Mouse (Mus musculus) hindbrain, embryonic 11.5 days (tissue): ENCODE measurements around the gene Kirrel. TPM values are rescaled to one million over a fixed set of nuclear protein-coding genes. Genes with fewer than 3 reads are reported as not detected.

Experiments used
- ATAC-seq: fragments of 200-750 bp; cut with Nextera tagmentation; 2 replicates; pipeline ENCODE4 v1.8.0; 2017; ENCODE audit warnings: mild to moderate bottlenecking, moderate TSS enrichment, moderate library complexity; ENCODE audit not compliant: low FRiP score
- DNase-seq: peaks from one replicate; pipeline ENCODE4 v3.0.0-alpha.2; 2015; ENCODE audit warnings: low spot score
- H3K27ac ChIP-seq: fragments of 300-500 bp; sonication (generic); 2 replicates; pipeline ENCODE4 v1.5.1; 2014; ENCODE audit warnings: mild to moderate bottlenecking, low read depth, low read length
- H3K27me3 ChIP-seq: fragments of 300-500 bp; sonication (generic); 2 replicates; pipeline ENCODE4 v1.6.1; 2014; ENCODE audit warnings: mild to moderate bottlenecking, low read length, moderate library complexity, mixed read lengths; ENCODE audit not compliant: control insufficient read depth, insufficient read depth
- H3K36me3 ChIP-seq: fragments of 300-500 bp; sonication (generic); 2 replicates; pipeline ENCODE4 v1.6.1; 2014; ENCODE audit warnings: mild to moderate bottlenecking, low read length, moderate library complexity, mixed read lengths; ENCODE audit not compliant: control insufficient read depth, insufficient read depth
- H3K4me1 ChIP-seq: fragments of 300-500 bp; sonication (generic); replicated peaks from 2 replicates; pipeline ENCODE4 v1.6.1; 2014; ENCODE audit warnings: low read length, mixed read lengths; ENCODE audit not compliant: control insufficient read depth, insufficient read depth
- H3K4me2 ChIP-seq: fragments of 300-500 bp; sonication (generic); replicated peaks from 2 replicates; pipeline ENCODE4 v1.6.1; 2014; ENCODE audit warnings: mild to moderate bottlenecking, low read depth, low read length
- H3K4me3 ChIP-seq: fragments of 300-500 bp; sonication (generic); 2 replicates; pipeline ENCODE4 v1.5.1; 2014; ENCODE audit warnings: low read depth, low read length
- H3K9ac ChIP-seq: fragments of 300-500 bp; sonication (generic); 2 replicates; pipeline ENCODE4 v1.6.1; 2014; ENCODE audit warnings: low read depth, low read length
- H3K9me3 ChIP-seq: fragments of 300-500 bp; sonication (generic); 2 replicates; pipeline ENCODE4 v1.6.1; 2016; ENCODE audit warnings: low read length; ENCODE audit not compliant: control insufficient read depth
- WGBS: fragments of 180-500 bp; shearing (Covaris S2); extraction: QIAGEN DNeasy Blood & Tissue Kit; methylation state at CpG from one replicate; pipeline ENCODE4 v1.1.7; 2014; 5-methylcytosine and 5-hydroxymethylcytosine counted together
- polyA plus RNA-seq: library from polyadenylated mRNA; unstranded; fragments of >200 nt; fragmentation: Nextera tagmentation; extraction: Ambion mirVana; gene quantifications from 2 replicates; pipeline ENCODE4 v1.2.1, GENCODE M21; 2014

Kirrel gene
- 7.3 and 11.5 TPM in 2 replicates for polyA plus RNA-seq

- peak; percentile 89 for ATAC-seq
- H3K4me1 ChIP-seq, result peaks cover 5% of the 10 kb centered on the region
- peak within 1 kb of the TSS; percentile 89 for H3K9ac ChIP-seq
- peak within 1 kb of the TSS; percentile 76 for H3K4me2 ChIP-seq
- H3K36me3 ChIP-seq, result no peaks in the 10 kb centered on the region
- H3K27me3 ChIP-seq, result no peaks in the 10 kb centered on the region
- peak within 1 kb of the TSS; percentile 75 for H3K27ac ChIP-seq
- H3K9me3 ChIP-seq, result no peaks in the 10 kb centered on the region
- peak within 1 kb of the TSS; percentile 72 for H3K4me3 ChIP-seq
- peak; percentile 89 for DNase-seq
- under 1% methylated on average over 42 of the region's 45 CpGs for WGBS
These were observed at the start of gene Kirrel for GRCm38 (mm10) chr3:87174096-87174768. Gene Kirrel, minus strand, starts transcription at chr3:87174747.

DNA sequence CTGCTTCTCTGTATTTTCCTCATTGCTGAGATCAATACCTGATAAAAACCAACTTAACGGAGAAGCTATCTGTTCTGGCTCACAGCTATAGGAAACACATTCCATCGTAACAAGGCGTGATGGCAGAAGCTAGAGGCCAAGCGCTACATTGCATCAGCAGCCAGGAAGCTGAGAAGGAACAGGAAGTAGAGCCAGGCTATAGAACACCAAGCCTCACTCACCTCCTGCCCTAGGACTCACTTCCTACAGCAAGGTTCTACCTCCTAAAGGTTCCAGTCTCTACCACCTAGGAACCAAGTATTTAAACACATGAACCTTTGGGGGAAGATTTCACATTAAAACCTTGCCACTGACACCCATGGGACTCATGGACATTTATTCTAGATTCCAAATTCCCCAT, 49.1 kb upstream of the Kirrel start:
- Histone ChIP-seq H3K9ac (no peak overlapping the region), H3K4me1 (no peaks in the 10 kb centered on the region), H3K9me3 (no peaks in the 10 kb centered on the region), H3K36me3 (no peaks in the 10 kb centered on the region), H3K4me2 (no peak overlapping the region), H3K27me3 (no peaks in the 10 kb centered on the region), H3K27ac (no peak overlapping the region), H3K4me3 (no peak overlapping the region)
- DNase-seq, result no peak
- ATAC-seq, result no peak
- 95% methylated on average over 4 of the region's 4 CpGs for WGBS

DNA sequence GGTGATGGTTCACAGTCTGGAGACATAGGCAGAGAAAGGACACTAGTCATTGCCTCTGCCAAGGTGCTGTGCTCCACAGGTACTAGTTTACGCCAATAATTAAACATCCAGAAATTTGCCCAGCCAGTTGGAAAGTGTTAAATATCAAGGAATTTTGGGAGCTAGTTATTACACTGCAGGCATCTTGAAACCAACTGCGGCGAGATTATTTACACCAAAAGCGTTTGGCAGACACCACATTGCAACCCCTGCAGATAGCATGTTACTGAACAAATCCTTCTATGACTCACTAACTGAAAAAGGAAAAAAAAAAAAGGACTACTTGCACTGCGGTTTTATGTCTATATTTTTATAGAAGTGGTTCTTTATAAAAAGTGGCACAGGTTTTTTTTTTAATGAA, 47.8 kb upstream of the Kirrel start:
- H3K4me3 ChIP-seq, result no peak overlapping the region
- no peak overlapping the region for H3K27ac ChIP-seq
- H3K4me2 ChIP-seq, result no peak overlapping the region
- ATAC-seq, result no peak
- WGBS, result 92% methylated on average over 5 of the region's 5 CpGs
- no peaks in the 10 kb centered on the region for H3K36me3 ChIP-seq
- H3K27me3 ChIP-seq, result no peaks in the 10 kb centered on the region
- H3K9ac ChIP-seq, result no peak overlapping the region
- no peaks in the 10 kb centered on the region for H3K9me3 ChIP-seq
- H3K4me1 ChIP-seq, result no peaks in the 10 kb centered on the region
- DNase-seq, result no peak

GRCm38 (mm10) chr3:87215176-87215575, 40.6 kb upstream of the Kirrel start:
- ATAC-seq (no peak), DNase-seq (no peak)
- Histone ChIP-seq H3K4me2 (no peak overlapping the region), H3K4me1 (no peaks in the 10 kb centered on the region), H3K36me3 (no peaks in the 10 kb centered on the region), H3K4me3 (no peak overlapping the region), H3K27me3 (no peaks in the 10 kb centered on the region), H3K9me3 (no peaks in the 10 kb centered on the region), H3K27ac (no peak overlapping the region), H3K9ac (no peak overlapping the region)
- WGBS, result 80% methylated on average over 11 of the region's 11 CpGs

DNA sequence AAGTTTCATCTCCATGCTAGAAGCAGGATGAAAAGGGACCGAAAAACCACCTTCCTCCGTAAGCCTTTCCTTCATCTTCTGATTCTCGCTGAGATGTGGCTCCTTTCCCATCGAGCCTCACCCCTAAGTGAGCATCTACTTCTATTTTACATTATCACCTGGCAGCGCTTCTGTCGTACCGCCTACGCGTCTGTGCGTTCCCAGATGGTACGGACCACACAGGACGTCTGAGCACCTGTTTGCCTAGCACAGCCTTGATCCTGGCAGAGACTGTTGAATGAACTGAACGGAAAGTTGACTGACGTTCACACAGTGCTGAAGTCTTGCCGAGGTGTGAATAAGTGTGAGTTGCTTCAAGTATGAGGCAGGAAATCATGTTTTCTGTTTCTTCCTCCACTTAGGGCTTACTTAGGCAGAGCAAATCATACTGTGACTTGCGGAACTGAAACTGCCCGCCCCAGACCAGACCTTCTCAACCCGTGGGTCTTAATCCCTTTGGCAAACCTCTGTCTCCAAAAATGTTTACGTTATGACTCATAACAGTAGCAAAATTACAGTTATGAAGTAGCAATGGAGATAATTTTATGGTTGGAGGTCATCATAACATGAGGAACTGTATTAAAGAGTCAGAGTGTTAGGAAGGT, 39.8 kb upstream of the Kirrel start:
- H3K27me3 ChIP-seq, result no peaks in the 10 kb centered on the region
- no peak overlapping the region for H3K27ac ChIP-seq
- no peak overlapping the region for H3K4me3 ChIP-seq
- no peaks in the 10 kb centered on the region for H3K36me3 ChIP-seq
- no peak overlapping the region for H3K9ac ChIP-seq
- no peak overlapping the region for H3K4me2 ChIP-seq
- H3K4me1 ChIP-seq, result no peaks in the 10 kb centered on the region
- H3K9me3 ChIP-seq, result no peaks in the 10 kb centered on the region
- WGBS, result 92% methylated on average over 19 of the region's 19 CpGs
- no peak for DNase-seq
- no peak for ATAC-seq

- Histone ChIP-seq H3K4me2 (no peak overlapping the region), H3K27me3 (no peaks in the 10 kb centered on the region), H3K9ac (no peak overlapping the region), H3K4me1 (no peaks in the 10 kb centered on the region), H3K9me3 (no peaks in the 10 kb centered on the region), H3K27ac (no peak overlapping the region), H3K4me3 (no peak overlapping the region), H3K36me3 (no peaks in the 10 kb centered on the region)
- 89% methylated on average over 5 of the region's 5 CpGs for WGBS
- DNase-seq (no peak), ATAC-seq (no peak)
These were observed 32.0 kb upstream of the Kirrel start for GRCm38 (mm10) chr3:87206336-87207075.

DNA sequence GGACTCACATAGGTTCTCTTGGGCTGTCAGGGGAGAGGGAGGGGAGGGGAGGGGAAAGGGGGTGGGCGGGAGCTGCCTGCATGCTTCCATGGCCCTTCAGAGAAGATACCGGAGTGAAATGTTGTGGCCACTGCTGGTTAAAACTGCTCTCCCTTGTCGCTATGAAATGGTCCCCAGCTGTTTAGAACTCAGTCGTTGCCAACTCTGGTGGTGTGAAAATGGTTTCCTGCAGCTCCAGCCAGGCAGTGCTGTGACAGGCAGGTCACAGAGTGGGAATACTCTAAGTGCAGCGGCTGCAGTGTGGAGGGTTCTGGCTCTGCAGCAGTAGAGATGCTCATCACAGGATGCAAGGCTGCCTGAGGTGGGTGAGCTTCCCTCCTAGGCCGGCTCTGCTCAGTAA, 22.1 kb upstream of the Kirrel start:
- no peak overlapping the region for H3K4me3 ChIP-seq
- H3K36me3 ChIP-seq, result no peaks in the 10 kb centered on the region
- no peak for ATAC-seq
- H3K27me3 ChIP-seq, result no peaks in the 10 kb centered on the region
- 45% methylated on average over 6 of the region's 6 CpGs for WGBS
- H3K27ac ChIP-seq, result no peak overlapping the region
- DNase-seq, result no peak
- H3K4me1 ChIP-seq, result no peaks in the 10 kb centered on the region
- H3K4me2 ChIP-seq, result no peak overlapping the region
- no peaks in the 10 kb centered on the region for H3K9me3 ChIP-seq
- H3K9ac ChIP-seq, result no peak overlapping the region

- H3K4me2 ChIP-seq, result no peak overlapping the region
- no peaks in the 10 kb centered on the region for H3K9me3 ChIP-seq
- H3K27me3 ChIP-seq, result no peaks in the 10 kb centered on the region
- no peaks in the 10 kb centered on the region for H3K36me3 ChIP-seq
- no peak overlapping the region for H3K27ac ChIP-seq
- no peak overlapping the region for H3K4me3 ChIP-seq
- no peak for ATAC-seq
- H3K4me1 ChIP-seq, result no peaks in the 10 kb centered on the region
- WGBS, result 91% methylated on average over 4 of the region's 4 CpGs
- DNase-seq, result no peak
- H3K9ac ChIP-seq, result no peak overlapping the region
These were observed 20.5 kb upstream of the Kirrel start for GRCm38 (mm10) chr3:87195041-87195440.
